Mouse (Mus musculus) MEL (cell line): ENCODE measurements around the gene Rnf212. TPM values are rescaled to one million over a fixed set of nuclear protein-coding genes. Genes with fewer than 3 reads are reported as not detected.

Experiments used
- DNase-seq: peaks from one replicate; pipeline ENCODE4 v3.0.0; 2011; ENCODE audit warnings: low read depth, low spot score
- H3K27ac ChIP-seq: 2 replicates; pipeline ENCODE4 v1.5.1; 2012; ENCODE audit warnings: low read depth, mild to moderate bottlenecking, control low read depth, low read length, moderate library complexity; ENCODE audit not compliant: control insufficient read depth
- H3K27me3 ChIP-seq, 2 experiments: fragments of 150-350 bp in 1 of 2; sonication (generic) in 1 of 2; 2 replicates each; pipeline ENCODE4 v1.6.1; 2012; ENCODE audit warnings: low read length in 2 of 2, mild to moderate bottlenecking in 2 of 2, improper control_type of control experiment in 1 of 2, moderate library complexity in 1 of 2; ENCODE audit not compliant: insufficient read depth in 2 of 2, control insufficient read depth in 1 of 2
- H3K36me3 ChIP-seq, 2 experiments: 2 replicates each; pipeline ENCODE4 v1.6.1; 2012 to 2014; ENCODE audit warnings: low read length in 2 of 2, improper control_type of control experiment in 1 of 2, inconsistent platforms in 1 of 2, mild to moderate bottlenecking in 1 of 2; ENCODE audit not compliant: insufficient read depth in 2 of 2, control insufficient read depth in 1 of 2
- H3K4me1 ChIP-seq, 2 experiments: fragments of 150-350 bp in 1 of 2; sonication (generic) in 1 of 2; 2 replicates each; pipeline ENCODE4 v1.6.1; 2012; ENCODE audit warnings: low read length in 2 of 2, improper control_type of control experiment in 1 of 2, mild to moderate bottlenecking in 1 of 2; ENCODE audit not compliant: insufficient read depth in 2 of 2, control insufficient read depth in 1 of 2
- H3K4me3 ChIP-seq, 2 experiments: fragments of 150-350 bp in 1 of 2; sonication (generic) in 1 of 2; 2 replicates each; pipeline ENCODE4 v1.5.1; 2012; ENCODE audit warnings: low read depth in 2 of 2, low read length in 2 of 2, mild to moderate bottlenecking in 2 of 2, moderate library complexity in 2 of 2, control low read depth in 1 of 2, improper control_type of control experiment in 1 of 2; ENCODE audit not compliant: control insufficient read depth in 1 of 2, insufficient read depth in 1 of 2
- H3K79me2 ChIP-seq: 2 replicates; pipeline ENCODE4 v1.6.1; 2012; ENCODE audit warnings: mild to moderate bottlenecking, low read length, moderate library complexity; ENCODE audit not compliant: control insufficient read depth, poor library complexity, insufficient read depth
- H3K9ac ChIP-seq: 2 replicates; pipeline ENCODE4 v1.6.1; 2012; ENCODE audit warnings: low read depth, mild to moderate bottlenecking, control low read depth, low read length, moderate library complexity; ENCODE audit not compliant: control insufficient read depth, poor library complexity, severe bottlenecking
- H3K9me3 ChIP-seq: fragments of 150-350 bp; sonication (generic); replicated peaks from 2 replicates; pipeline ENCODE4 v1.6.1; 2012; ENCODE audit warnings: mild to moderate bottlenecking, low read length, improper control_type of control experiment, moderate library complexity; ENCODE audit not compliant: insufficient read depth
- E2F4 ChIP-seq: IDR thresholded peaks from 2 replicates; pipeline ENCODE4 v1.6.1; 2011; ENCODE audit warnings: low read depth, low read length, improper control_type of control experiment, borderline replicate concordance
- ELF1 ChIP-seq: IDR thresholded peaks from 2 replicates; pipeline ENCODE4 v1.6.1; 2014; ENCODE audit warnings: low read depth, mild to moderate bottlenecking, inconsistent platforms, low read length, improper control_type of control experiment, moderate library complexity
- HCFC1 ChIP-seq: IDR thresholded peaks from 2 replicates; pipeline ENCODE4 v1.6.1; 2012; ENCODE audit warnings: low read depth, mild to moderate bottlenecking, inconsistent platforms, low read length, improper control_type of control experiment, moderate library complexity
- JUND ChIP-seq: IDR thresholded peaks from 2 replicates; pipeline ENCODE4 v1.6.1; 2011; ENCODE audit warnings: low read depth, mild to moderate bottlenecking, improper control_type of control experiment, low read length
- MAFK ChIP-seq: IDR thresholded peaks from 2 replicates; pipeline ENCODE4 v1.6.1; 2011; ENCODE audit warnings: low read depth, mild to moderate bottlenecking, low read length, improper control_type of control experiment, borderline replicate concordance
- MAX ChIP-seq: IDR thresholded peaks from 2 replicates; pipeline ENCODE4 v1.6.1; 2011; ENCODE audit warnings: low read length, improper control_type of control experiment
- MEF2A ChIP-seq: IDR thresholded peaks from 2 replicates; pipeline ENCODE4 v1.6.1; 2014; ENCODE audit warnings: low read depth, mild to moderate bottlenecking, inconsistent platforms, low read length, improper control_type of control experiment; ENCODE audit not compliant: poor library complexity, insufficient replicate concordance, severe bottlenecking; ENCODE audit errors: extremely low read depth
- MXI1 ChIP-seq: IDR thresholded peaks from 2 replicates; pipeline ENCODE4 v1.6.1; 2011; ENCODE audit warnings: mild to moderate bottlenecking, low read depth, low read length, improper control_type of control experiment
- NELFE ChIP-seq: IDR thresholded peaks from 2 replicates; pipeline ENCODE4 v1.6.1; 2011; ENCODE audit warnings: low read depth, low read length, improper control_type of control experiment
- POLR2A ChIP-seq, 2 experiments: IDR thresholded peaks; 2 replicates each; pipeline ENCODE4 v1.6.1; 2011 to 2012; ENCODE audit warnings: low read length in 2 of 2, mild to moderate bottlenecking in 2 of 2, control low read depth in 1 of 2, improper control_type of control experiment in 1 of 2, low read depth in 1 of 2, moderate library complexity in 1 of 2; ENCODE audit not compliant: control insufficient read depth in 1 of 2, insufficient read depth in 1 of 2, poor library complexity in 1 of 2
- POLR2AphosphoS2 ChIP-seq: IDR thresholded peaks from 2 replicates; pipeline ENCODE4 v1.6.1; 2011; ENCODE audit warnings: low read length, improper control_type of control experiment
- SIN3A ChIP-seq: IDR thresholded peaks from 2 replicates; pipeline ENCODE4 v1.6.1; 2012; ENCODE audit warnings: low read length, improper control_type of control experiment, inconsistent platforms
- SMC3 ChIP-seq: IDR thresholded peaks from 2 replicates; pipeline ENCODE4 v1.6.1; 2011; ENCODE audit warnings: low read depth, low read length, improper control_type of control experiment
- TAL1 ChIP-seq: IDR thresholded peaks from 2 replicates; pipeline ENCODE4 v1.6.1; 2012; ENCODE audit warnings: mild to moderate bottlenecking, inconsistent platforms, low read length, moderate library complexity, mixed read lengths
- UBTF ChIP-seq: IDR thresholded peaks from 2 replicates; pipeline ENCODE4 v1.6.1; 2012; ENCODE audit warnings: low read depth, mild to moderate bottlenecking, inconsistent platforms, low read length, improper control_type of control experiment, moderate library complexity, borderline replicate concordance; ENCODE audit not compliant: insufficient read depth
- ZKSCAN1 ChIP-seq: IDR thresholded peaks from 2 replicates; pipeline ENCODE4 v1.6.1; 2012; ENCODE audit warnings: low read depth, mild to moderate bottlenecking, inconsistent platforms, low read length, improper control_type of control experiment, moderate library complexity
- ZMIZ1 ChIP-seq: IDR thresholded peaks from 2 replicates; pipeline ENCODE4 v1.6.1; 2012; ENCODE audit warnings: low read depth, mild to moderate bottlenecking, inconsistent platforms, low read length, improper control_type of control experiment, moderate library complexity
- ZNF384 ChIP-seq: IDR thresholded peaks from 2 replicates; pipeline ENCODE4 v1.6.1; 2012; ENCODE audit warnings: low read depth, mild to moderate bottlenecking, inconsistent platforms, low read length, improper control_type of control experiment
- polyA plus RNA-seq, 2 experiments: library from polyadenylated mRNA; stranded (reverse) in 1 of 2; unstranded in 1 of 2; fragments of >175 nt in 1 of 2; fragments of >200 nt in 1 of 2; gene quantifications; 2 replicates each; pipeline versions ENCODE4 v1.2.1 to v1.2.4; 2012; ENCODE audit warnings: low replicate concordance in 2 of 2, low read depth in 1 of 2; ENCODE audit not compliant: insufficient read length in 2 of 2, insufficient read depth in 1 of 2, missing spikeins in 1 of 2
- total RNA-seq: library from RNA; depleted of rRNA; stranded (reverse); fragments of 300-350 nt; gene quantifications from 2 replicates; pipeline ENCODE4 v1.2.3, GENCODE M21; 2012

Gene Rnf212
- total and polyA plus RNA-seq, 3 experiments: 0.46 to 0.58 TPM; not detected in 1

- Histone ChIP-seq H3K9ac (no peak overlapping the region), H3K79me2 (no peaks in the 10 kb centered on the region), H3K36me3 (no peaks in the 10 kb centered on the region; a peak in 1 of 4 replicates), H3K4me3 (no peak overlapping the region), H3K27ac (no peak overlapping the region), H3K4me1 (no peaks in the 10 kb centered on the region), H3K9me3 (no peaks in the 10 kb centered on the region), H3K27me3 (no peaks in the 10 kb centered on the region)
- no peak for TF ChIP-seq ZKSCAN1
- no peak for TF ChIP-seq SMC3
- no peak for TF ChIP-seq UBTF
- no peak for TF ChIP-seq HCFC1
- TF ChIP-seq MEF2A: no peak
- no peak for TF ChIP-seq TAL1
- TF ChIP-seq ELF1: no peak
- TF ChIP-seq POLR2AphosphoS2: no peak
- no peak for TF ChIP-seq NELFE
- TF ChIP-seq MXI1: no peak
- TF ChIP-seq ZNF384: no peak
- no peak for TF ChIP-seq JUND
- TF ChIP-seq E2F4: no peak
- no peak for TF ChIP-seq ZMIZ1
- TF ChIP-seq MAFK: no peak
- no peak for TF ChIP-seq MAX
- no peak for DNase-seq
These were observed 70.8 kb downstream of the Rnf212 start for GRCm38 (mm10) chr5:108703754-108704626.

GRCm38 (mm10) chr5:108701341-108702021, 73.3 kb downstream of the Rnf212 start:
- Histone ChIP-seq H3K27me3 (no peaks in the 10 kb centered on the region), H3K36me3 (no peaks in the 10 kb centered on the region; a peak in 1 of 4 replicates), H3K9ac (no peak overlapping the region), H3K27ac (no peak overlapping the region), H3K9me3 (no peaks in the 10 kb centered on the region), H3K4me3 (no peak overlapping the region), H3K79me2 (no peaks in the 10 kb centered on the region), H3K4me1 (no peaks in the 10 kb centered on the region)
- no peak for TF ChIP-seq SIN3A
- TF ChIP-seq POLR2A (IDR thresholded peaks at IDR 0.05; ENCODE audit: control insufficient read depth in 1 of 2, insufficient read depth in 1 of 2, low read depth in 1 of 2, low read length in 2 of 2, poor library complexity in 1 of 2): no peak
- no peak for TF ChIP-seq ZMIZ1
- no peak for DNase-seq
